Mouse (Mus musculus): ENCODE results near the gene Cdk10. TPM values are rescaled to one million over a fixed set of nuclear protein-coding genes. Genes with fewer than 3 reads are reported as not detected.
A peak's percentile ranks its signal among the peaks of the same experiment; 100 is the strongest.
"Not testable (repeated sequence)": the region's sequence is repeated elsewhere in the genome, so short reads cannot be mapped to it uniquely, and the experiment has no call there.

Gene Cdk10
- total RNA-seq, 2 experiments from 2014 or later, result 94.7 to 98.6 TPM

DNA sequence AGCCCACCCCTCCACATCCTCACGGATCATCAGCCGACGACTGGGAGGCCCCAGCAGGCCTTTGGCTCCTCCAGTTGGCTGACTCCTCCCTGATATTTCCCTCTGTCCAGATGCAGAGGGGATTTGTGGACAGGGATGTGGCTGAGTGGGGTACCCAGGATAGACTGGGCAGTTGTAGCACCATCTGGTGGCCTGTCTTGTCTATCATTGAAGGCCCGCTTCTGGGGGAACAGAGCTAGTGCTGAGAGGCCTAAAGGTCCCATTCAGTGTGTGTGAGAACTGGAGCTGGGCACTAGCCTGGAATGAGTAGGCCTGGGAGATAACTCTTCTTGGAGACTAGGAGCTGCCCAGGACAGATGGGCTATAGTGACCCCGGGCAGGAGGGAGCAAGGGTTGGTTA lies 7.1 kb downstream of the Cdk10 start:
- peak; percentile 27 to 30 for DNase-seq (ENCODE audit: low spot score in 2 of 2)

DNA sequence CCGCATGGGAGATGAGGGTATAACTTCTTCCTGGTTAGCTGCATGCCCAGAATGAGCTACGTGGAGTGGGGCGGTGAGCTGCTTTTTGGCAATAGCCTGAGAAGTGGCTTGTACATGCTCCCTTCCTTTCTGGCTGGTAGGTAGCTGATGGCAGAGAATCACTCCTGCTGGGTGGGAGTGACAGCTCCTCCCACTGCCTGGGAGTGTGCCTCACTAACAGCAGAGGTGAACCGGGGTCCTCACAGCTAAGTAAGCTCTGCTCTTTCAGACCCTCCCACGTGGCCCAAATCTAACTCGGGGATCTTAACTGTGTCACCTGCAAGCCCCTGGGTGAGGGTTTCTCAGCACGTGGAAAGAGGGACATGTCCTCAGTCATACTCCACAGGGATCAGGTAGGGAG lies 7.9 kb downstream of the Cdk10 start:
- peak; percentile 28 to 35 for DNase-seq (ENCODE audit: low spot score in 2 of 2)

DNA sequence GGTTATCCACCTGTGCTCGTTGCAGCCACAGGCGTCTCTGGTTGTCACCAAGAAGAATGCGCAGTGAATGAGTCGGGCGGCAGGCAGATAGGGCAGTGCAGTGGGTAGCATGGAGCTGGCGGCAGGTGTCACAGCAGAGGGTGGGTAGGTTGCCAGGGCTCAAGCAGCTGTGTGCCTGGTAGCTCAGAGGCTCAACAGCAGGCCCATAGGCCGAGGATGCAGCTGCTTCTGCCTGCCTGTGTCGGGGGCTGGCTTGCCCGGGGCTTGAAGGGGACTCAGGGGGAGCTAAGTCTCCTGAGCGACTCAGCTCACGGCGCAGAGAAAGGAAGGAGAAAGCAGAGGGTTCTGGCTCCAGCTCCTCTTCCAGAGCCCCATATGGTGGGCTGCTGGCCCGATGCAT lies 8.7 kb downstream of the Cdk10 start:
- peak; percentile 16 to 18 for DNase-seq (ENCODE audit: low spot score in 2 of 2)

DNA sequence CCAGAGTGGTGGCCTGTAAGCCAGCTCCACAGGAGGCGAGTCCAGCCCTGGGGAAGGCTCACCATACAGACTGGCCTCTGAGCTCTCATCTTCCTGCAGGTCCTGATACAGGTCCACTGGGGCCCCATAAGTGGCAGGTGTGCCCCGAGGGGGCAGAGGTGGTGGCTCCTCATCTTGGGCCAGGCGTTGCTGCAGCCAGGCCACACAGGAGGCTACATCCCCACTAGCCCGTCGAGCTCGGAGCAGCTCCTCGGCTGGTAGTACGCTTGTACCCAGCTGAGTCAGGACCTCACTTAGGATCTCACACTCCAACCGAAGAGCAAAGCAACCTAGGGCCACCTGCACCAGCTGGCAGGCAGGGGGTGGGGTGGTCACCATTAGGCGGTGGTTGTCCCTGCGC lies 9.1 kb downstream of the Cdk10 start:
- no peak for DNase-seq (ENCODE audit: low spot score in 2 of 2)

DNA sequence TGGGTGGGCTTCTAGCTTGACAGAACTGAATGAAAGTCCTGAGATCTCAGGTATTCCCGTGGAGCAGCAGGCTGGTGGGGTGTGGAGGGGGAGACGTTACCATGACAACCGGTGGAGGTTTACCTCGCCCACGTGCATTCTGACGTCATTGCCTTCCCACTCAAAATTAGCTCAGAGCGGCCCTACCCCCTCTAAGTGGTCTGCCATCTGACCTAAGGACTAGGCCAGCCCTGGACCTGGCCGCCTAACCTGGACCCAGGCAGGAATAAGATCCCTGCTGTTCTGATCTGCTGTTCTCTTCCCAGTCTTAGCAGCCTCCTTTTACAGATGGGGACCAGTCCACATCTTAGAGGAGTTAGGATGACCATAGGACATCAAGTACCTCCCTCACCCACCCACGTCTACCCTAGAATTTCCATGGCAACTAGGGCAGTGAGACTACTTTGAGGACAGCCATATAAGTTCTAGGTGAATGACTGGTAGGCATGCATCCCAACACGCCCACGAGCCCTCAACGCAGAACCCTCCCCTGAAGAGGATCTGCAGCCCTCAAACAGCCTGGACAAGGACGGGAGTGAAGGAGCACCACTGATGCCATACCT lies 10.4 kb downstream of the Cdk10 start:
- peak; percentile 80 to 86 for DNase-seq (ENCODE audit: low spot score in 2 of 2)

DNA sequence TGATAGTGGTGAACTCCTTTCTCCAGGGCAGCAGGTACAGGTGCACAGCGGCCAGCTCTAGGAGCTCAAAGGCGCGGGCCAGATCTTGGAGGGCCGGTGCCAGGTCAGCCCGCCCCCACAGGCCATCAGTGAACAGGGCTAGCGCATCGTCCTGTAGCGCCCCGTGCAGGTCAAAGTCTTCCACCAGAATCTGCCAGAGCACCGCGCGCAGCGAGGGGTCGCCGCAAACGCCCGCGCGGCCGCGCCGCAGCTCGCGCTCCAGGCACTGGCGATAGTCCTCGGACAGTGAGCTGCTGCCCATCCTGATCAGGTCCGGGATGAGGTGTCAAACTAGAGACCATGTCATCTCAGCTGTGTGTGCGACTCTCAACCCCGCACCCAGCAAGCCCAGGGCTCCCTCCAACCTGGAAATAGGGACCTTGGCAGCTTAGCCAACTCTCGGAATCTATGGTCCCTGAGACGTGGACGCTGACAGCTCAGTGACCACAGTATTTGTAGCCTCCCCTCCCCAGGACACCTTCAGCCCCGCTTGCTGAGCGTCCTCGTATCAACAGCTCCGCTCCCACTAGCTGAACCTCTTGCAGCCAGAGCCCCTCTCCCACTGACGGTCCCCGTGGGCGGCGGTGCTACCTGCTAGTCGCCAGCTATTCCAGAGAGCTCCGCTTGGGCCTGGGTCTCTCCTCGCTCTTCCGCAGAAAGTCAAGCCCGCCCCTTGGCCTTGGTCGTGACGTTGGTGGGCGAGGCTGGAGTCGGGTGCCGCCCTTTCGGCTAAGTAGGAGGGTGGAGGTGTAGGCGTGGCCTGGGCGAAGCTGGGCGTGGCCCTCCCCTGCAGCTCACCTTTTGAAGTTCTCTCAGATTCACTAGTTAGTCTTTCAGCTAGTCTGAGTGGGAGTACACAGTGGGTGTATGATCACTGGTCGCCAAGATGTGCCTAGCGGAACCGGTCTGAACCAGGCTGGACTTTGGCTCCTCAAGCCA lies 11.2 kb downstream of the Cdk10 start, which contains the start of gene Spata2l:
Gene Spata2l (minus strand): TSS at position 714 of the 978 bp plus-strand sequence.
- DNase-seq (ENCODE audit: low spot score in 2 of 2), result peak; percentile 84 to 90

DNA sequence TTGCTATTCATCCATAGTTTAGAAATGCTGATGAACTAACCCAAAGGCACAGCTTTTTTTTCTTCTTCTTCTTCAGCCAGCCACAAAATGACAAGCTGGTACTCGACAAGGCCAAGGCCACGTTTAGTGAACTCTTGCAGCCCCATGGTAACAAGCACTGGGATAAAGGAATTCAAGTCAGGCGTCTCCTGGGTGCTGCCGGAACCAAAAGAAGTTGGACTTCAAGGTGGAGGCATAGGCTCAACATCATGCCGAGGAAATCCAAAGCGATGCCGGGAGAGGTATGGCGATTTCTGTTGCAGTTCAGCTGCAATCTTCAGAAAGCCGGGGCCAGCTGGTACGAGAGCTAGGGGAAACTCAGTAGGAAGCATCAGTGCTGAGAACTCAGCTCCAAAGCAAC lies 14.8 kb downstream of the Cdk10 start:
- DNase-seq (ENCODE audit: low spot score in 2 of 2), result no peak

DNA sequence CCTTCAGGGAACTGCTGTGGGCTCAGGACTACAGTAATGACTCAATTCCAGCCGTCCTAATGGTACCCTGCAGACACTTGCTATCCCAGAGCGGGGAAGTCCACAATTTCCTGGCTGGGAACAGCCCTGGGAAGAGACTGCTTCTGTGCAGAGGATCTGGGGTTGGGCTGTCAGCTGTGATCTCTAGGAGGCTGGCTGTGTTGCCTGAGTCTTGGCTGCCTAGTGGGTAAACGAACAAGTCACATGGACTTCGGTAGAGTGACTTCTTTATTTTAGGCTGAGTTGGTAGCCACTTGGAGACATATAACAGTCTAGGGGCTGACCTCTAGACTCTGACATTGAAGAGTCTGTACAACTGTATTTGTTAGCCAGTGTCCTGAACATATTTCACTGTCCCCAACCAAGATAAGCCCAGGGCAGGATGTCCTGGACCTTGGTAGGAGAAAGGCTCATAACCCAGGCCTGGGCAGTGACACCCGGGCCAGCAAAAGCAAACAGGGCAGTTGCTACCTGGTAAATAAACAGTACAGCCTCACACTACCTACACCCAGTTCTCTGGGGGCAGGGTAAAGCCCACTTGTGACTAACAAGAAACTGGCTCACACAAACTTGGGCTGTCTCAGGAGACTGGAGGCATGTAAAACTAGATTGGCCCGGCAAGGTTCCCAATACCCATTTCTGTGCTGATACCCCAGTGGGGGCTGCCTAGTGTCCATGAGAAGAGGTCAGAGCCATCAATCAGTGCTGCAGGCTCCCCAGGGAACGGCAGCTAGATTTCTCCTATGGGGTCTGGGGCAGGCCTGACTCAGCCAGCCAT lies 17.7 kb downstream of the Cdk10 start:
- no peak for DNase-seq (ENCODE audit: low spot score in 2 of 2)

DNA sequence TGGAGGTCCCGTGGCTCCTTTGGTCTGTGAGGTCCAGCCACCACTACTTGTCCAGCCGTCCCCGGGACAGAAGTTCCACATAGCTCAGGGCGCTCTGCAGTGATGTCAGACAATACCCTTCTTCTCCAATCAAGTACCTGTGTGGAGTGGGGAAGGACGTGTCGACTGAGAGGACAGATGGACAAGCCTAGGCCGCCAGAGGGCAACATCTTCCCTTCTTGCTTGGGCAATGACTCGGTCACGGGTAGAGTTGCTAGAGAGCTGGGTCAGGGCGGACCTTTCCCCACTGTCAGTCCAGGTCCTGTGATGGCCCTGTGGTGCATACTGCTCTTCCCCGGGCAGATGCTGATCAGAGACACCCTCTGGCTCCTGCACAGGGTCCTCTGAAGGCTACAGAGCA lies 18.4 kb downstream of the Cdk10 start:
- DNase-seq (ENCODE audit: low spot score in 2 of 2), result no peak

DNA sequence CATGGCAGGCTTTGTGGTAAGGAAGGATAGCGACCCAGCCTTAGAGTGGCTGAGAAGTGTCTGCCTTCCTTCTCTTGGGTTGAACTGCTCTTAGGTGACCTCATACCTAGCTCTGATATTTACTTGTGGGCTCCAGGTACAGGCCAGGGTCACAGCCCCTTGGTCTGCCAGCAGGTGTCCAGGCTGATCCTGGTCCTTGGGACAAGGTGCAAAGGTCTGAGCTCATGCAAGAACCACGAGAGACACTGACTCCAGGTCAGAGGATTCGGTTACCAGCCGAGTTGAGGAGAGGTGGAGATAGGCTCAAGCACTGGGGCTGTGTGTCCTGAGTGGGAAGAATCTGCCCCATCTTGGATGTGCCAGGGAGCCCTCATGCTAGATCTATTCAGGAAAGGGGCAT lies 19.7 kb downstream of the Cdk10 start:
- DNase-seq (ENCODE audit: low spot score in 2 of 2), result no peak

DNA sequence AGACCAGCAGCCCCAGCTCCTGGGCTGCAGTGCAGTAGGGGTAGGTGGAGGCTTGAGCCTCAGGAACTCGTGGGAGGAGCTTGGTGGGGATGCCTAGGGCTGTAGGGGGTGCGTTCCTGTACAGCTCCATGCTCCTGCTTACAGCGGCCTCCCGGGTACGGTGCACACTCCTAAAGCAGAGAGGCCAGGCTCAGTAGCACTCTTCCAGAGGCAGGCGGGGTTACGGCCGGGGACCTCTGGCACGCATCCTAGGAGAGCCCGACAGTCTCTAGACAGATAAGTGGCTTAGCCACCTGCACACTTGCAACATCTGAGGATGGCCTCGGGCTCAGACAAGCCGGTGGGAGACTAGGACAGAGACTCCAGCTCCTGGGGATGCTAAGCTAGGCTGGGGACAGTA lies 20.9 kb downstream of the Cdk10 start:
- no peak for DNase-seq (ENCODE audit: low spot score in 2 of 2)

DNA sequence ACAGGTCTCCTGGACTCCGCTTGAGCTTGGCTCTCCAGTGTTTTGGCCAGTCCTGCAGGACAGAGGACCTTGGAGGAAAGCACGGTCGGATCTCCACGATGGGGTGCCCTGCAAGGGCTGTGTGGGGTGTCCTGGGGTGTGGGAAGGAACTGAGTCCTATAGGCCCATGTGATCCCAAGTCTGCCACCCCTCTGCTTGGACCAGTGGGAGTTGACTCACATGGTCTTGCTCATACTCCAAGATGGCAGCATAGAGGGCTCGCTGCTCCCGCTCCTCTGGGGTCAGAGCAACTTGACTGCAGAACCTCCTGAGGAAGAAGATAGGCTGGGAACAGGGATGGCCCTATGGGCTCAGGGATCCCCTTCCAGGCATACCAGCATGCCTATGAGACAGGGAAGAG lies 23.1 kb downstream of the Cdk10 start:
- no peak for DNase-seq (ENCODE audit: low spot score in 2 of 2)

DNA sequence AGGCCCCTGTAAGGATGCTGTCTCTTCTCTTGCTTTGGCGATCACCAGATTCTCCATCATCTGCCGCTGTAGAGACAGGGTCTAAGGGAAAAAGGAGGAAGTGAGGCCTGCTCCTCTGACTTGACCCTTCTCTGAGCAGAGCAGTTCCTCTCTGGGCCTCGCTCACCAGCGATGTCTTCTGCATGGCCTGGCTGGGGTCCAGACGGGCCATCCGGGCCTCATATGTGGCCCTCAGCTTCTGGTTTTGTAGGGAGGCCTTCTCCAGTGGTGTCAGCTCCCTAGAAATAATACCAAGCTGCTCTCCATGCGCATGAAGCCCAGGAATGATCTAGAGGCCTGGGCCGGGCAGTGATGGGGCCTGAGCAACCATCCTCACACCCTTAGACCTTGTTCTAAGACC lies 24.0 kb downstream of the Cdk10 start:
- no peak for DNase-seq (ENCODE audit: low spot score in 2 of 2)

DNA sequence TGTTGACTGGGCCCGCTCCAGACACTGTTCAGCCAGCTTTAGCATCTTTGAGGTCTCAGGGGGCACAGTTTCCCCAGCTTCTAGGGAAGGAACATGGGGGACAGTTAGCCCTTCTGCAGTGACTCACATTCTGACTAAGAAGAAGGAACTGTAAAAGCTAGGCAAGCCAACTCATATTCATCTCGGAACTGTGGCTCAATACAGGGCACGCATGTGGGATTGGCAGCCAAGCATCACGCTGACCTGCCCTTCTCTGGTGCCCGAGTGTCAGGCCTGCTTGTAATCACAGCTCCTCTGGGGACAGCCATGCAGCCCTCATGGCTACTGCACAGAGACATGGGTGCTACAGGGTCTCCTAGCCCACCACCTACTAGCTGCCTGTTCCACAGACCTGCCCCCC lies 26.3 kb downstream of the Cdk10 start:
- no peak for DNase-seq (ENCODE audit: low spot score in 2 of 2)

DNA sequence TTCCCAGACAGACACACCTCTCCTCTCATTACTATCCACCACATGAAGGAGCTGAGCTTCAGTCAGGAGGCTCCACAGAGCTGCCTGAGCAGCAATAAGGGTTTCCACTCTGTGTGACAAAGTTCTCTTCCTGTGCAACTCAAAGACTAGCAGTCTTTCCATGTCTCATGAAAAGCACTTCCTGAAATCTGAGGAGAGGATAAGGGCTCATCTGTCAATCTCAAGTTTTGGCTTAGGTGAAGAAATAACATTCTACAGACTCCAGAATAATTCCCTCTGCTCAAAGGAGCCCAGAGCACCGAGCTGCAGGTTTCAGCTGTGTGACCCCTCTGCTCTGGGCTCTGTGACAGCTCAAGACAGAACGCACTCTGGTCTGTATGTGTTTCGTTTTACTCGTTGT lies 28.3 kb downstream of the Cdk10 start:
- no peak for DNase-seq (ENCODE audit: low spot score in 2 of 2)

DNA sequence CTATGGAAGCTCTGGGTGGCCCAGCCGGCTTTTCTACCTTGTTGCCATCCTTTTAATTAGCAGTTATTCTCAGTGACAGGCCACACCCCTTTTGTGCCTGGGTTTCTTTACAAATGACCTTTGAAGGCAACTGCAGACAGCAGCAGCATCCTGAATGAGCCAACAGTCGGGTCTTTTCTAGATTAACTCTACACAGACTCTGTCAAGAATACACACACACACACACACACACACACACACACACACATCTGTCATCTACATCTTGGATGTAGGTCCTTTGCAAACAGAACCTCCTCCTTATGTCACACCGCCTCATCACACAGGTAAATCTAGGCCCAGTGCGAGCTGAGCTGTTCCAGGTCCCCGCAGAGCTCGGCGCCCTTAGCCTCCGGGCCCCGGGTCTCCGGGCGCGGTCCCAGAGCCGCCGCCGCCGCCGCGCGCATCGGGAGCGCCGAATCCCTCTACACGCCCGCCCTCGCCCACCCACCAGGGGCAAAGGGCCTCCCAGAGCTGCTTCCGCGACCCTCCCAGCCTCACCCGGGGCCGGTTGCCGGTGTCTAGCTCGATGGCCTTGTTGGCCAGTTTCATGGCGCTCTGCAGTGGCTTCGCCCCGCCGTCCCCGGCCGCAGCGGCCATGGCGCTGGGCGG lies 28.9 kb downstream of the Cdk10 start:
- DNase-seq (ENCODE audit: low spot score in 2 of 2), result peak in 1 of 2 experiments; percentile 21

DNA sequence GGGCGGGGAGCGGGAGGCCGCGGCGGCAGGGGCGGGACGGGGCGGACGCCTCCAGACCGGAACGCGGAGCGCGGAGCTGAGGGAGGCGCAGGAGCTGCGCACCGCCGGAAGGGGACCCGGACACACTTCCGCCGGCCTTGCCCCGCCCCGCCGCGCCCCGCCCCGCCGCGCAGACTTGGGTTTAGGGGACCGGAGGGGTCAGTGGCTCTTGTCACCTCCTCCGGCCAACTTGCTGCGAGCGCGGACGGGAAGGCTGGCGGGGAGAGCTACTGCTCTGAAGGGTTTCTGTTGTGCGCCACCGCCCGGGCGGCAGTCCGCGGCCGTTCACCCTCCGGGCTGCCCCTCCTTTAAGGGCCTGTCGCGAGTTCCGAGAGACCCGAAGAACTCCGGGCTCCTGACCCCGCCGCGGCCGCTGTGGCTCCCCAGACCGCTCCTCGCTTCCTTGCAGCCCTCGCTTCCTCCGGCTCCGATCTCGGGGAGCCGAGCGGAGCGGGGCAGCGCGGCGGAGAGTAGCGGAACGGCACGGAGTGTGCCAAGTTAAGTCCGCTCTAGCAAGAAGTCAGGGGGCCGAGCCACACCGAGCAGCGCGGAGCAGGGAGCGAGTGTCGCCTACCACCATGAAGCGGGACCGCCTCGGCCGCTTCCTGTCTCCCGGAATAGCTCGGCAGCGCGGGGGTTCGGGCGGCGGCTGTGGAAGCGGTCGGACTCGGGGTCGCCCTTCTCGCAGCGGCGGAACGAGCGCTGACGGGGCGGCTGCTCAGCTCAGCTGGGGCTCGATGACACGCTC lies 29.6 kb downstream of the Cdk10 start, which contains the start of the genes Zfp276 and Vps9d1:
Gene Zfp276 (plus strand): TSS at position 97 of the 787 bp plus-strand sequence.
Gene Vps9d1 (minus strand): TSS at position 250 of the 787 bp plus-strand sequence.
- DNase-seq (ENCODE audit: low spot score in 2 of 2), result peak; percentile 78 to 84

DNA sequence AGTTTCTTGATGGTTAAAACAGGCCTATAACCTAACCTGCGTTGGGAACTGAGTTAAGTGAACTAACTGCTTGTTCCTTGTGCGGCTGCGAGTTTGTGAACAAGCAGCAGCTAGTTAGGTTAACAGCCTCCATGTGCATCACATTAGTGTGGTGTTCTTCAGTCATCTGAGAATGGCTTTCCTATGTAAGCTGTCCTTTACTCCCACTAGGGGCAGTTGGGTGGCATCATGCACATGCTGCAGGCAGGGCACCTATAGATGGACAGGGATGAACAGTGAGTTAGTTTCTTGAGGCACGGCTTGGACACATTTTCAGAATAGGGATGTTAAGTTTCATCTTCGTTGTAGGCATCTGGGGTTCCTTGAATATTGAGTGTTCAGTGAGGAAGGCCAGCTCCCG lies 30.5 kb downstream of the Cdk10 start:
- no peak for DNase-seq (ENCODE audit: low spot score in 2 of 2)

DNA sequence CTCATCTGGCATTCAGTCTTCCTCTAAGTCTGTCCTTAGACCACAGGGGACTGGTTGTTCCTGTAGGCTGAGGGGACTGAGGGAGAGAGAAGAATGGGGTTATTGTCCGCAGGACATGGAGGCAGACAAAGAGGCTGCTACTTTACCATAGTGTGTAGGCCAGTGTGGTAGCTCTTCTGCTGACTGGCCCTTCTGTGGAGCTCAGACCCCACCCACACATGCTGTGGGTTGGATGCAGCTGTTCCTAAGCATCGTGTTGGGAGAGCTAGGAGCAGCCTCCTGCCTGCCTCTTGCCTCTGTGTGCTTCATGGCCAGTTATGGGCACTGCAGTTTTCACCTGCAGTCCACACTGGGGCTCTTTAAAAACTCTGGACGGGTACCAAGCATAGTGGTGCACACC lies 32.5 kb downstream of the Cdk10 start:
- DNase-seq (ENCODE audit: low spot score in 2 of 2), result peak; percentile 56 to 68

DNA sequence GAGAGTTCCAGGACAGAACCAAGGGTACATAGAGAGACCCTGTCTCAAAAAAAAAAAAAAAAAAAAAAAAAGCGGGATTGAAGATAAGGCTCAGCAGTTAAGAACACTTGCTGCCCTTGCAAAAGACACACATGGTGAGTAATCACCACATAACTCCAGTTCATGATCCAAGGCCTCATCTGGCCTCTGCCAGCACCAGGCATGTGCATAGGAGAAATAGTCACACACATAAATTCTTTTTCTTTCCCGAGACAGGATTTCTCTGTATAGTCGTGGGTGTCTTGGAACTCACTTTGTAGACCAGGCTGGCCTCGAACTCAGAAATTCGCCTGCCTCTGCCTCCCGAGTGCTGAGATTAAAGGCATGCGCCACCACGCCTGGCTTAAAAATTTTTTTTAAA lies 33.0 kb downstream of the Cdk10 start:
- DNase-seq (ENCODE audit: low spot score in 2 of 2), result not testable (repeated sequence)
